Mouse (Mus musculus): ENCODE measurements around the gene Tmem132b.

DNA sequence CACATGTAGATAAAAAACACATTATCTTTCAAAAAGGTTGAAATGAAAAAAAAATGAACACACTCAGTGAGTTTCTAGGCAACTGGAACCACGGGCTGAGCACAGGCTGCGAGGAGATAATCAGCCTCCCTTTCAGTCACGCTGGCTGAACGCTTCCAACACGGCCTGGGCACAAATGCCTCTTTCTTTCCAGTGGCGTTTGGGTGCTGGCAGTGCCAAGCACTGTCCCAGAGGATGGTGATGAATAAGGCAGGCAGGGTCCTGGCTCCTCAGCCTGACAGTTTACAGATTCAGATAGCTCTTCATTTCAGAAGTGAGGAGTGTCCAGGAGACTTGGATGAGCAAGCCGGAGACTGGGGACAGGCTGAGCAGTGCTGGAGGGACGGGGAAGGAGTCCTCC, 173.8 kb downstream of the Tmem132b start:
- TF ChIP-seq MAX (IDR thresholded peaks at IDR 0.05) (no peak), CEBPB (IDR thresholded peaks at IDR 0.05; ENCODE audit: low read depth) (no peak), CTCF (IDR thresholded peaks at IDR 0.05; ENCODE audit: control insufficient read depth, insufficient read depth, insufficient read length) (no peak), FOSL1 (IDR thresholded peaks at IDR 0.05; ENCODE audit: insufficient read depth, low read length, poor library complexity, severe bottlenecking) (no peak), MYOG (IDR thresholded peaks at IDR 0.05; ENCODE audit: control insufficient read depth, extremely low read depth, insufficient read length) (no peak)
